Mouse (Mus musculus): ENCODE measurements at regions not wholly inside any gene's neighbourhood (a gene's known extent, or its start where the extent isn't known, plus 50 kb on each side); places are given as distances from the start of the nearest gene placed in this dataset.

DNA sequence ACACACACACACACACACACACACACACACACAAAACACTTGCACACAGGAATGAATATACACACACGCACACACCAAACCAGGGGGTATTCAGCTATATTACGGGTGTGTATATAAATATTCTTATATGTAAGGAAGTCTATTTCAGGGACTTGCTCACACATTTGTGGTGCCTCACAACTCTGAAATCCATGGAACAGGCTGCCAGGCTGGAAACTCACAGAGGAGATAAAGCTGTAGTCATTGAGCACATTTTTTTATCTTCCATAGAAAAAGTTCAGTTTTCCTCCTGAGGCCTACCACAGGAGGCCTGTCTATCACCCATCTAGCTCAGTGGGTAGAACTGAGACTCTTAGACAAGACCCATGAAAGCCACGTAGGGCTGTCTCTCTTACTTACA is 83.8 kb downstream of the Ier5 start:
- TF ChIP-seq CTCF (IDR thresholded peaks at IDR 0.05; ENCODE audit: low read depth) = no peak
- no peak for TF ChIP-seq EP300 (optimal IDR thresholded peaks at IDR 0.05)
